Mouse (Mus musculus) urinary bladder, adult 18-20 months (tissue): ENCODE results near the gene Sp3.
"Not testable (repeated sequence)": the region's sequence is repeated elsewhere in the genome, so short reads cannot be mapped to it uniquely, and the experiment has no call there.

Experiments used
- DNase-seq, 2 experiments: peaks; one replicate each; pipeline ENCODE4 v3.0.0; 2022; ENCODE audit warnings: low spot score in 2 of 2, mixed read lengths in 2 of 2

The Sp3 gene

DNA sequence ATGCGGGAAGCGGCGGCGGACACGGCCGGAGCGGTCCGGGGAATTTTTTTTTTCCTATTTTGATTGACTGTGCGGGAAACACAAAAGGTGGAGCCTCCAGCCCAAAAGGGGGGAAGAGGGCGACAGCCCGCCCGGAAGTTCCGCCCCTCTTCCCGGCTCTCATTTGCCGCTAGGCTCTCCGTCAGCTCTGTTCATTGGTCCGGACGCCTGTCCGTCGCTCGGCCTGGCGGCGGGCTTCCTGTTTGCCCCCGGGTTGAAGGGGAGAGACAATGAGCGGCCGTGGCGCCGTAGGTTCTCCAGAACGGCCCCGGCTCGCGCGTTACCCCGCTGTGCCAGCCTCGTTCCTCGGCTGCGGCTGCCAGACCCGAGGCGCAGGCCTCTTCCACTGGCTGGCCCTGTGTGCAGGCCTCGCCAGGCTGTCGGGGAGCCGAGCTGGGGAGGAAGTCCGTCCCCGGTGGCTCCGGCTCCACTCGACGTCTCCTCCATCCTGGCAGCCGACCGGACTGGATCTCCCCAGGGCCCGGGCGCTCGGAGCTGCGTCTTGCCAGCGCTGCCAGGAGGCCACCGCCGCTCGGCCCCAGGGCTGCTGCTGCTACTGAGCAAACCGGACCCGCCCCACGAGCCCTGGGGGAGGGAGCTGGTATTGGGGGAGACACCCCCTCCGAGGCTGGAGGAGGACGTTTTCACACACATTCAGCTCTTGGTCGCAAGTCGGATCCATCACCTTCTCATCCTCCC, at the start of gene Sp3:
TSS of gene Sp3 (minus strand) at position 110 of the 738 bp plus-strand sequence.
- peak; percentile 97 for DNase-seq

DNA sequence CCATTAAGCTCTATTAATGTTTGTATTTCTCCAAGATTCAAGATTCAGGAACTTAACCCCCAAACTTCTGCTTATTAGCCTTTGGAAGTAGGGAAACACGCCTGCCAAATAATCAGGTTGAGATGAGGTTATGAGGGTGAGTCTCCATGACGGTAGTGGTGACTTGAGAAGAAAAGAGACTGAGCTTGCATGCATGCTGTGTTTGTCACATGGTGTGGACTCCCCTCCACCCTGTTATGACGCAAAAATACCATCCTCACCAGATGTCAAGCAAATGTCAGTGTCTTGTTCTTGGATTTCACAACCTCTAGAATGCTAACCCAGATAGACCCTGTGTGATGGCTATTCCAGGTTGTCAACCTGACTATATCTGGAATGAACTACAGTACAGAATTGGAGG, 49.6 kb upstream of the Sp3 start:
- no peak for DNase-seq

DNA sequence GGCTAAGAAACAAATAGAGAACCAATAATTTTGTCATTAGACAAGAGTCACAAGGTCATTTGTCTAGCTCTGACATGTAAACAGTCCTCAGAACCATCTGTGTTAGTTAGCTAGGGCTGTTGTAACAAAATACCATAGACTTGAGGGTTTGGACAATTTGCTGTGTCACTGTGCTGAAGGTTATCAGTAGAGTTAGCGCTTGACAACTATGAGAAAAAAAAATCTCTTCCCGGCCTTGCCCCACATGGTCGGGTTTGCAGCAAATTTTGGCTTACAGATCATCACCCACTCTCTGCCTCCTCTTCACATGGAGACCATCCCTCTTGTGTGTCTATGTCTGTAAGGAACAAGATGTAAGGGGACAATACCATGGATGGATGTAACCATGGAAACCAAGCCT, 47.8 kb upstream of the Sp3 start:
- DNase-seq, result no peak

DNA sequence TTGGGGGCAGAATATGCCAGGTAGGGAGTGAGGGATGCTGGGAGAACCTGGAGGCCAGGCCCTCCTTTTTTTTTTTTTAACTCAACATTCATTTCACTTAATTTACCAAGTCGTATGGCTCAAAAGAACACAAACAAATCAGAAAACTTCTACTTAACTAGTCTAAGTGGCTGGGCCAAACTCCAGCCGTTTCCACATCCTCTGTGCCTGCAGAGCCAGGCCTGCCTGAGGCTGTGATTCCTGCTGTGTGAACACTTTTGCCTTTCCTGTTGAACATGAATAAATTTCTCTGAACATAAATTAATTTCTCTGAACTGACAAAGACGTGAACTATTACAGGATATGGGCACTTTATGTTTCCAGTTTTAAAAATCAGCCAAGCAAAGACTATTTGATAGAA, 46.9 kb upstream of the Sp3 start:
- no peak for DNase-seq

DNA sequence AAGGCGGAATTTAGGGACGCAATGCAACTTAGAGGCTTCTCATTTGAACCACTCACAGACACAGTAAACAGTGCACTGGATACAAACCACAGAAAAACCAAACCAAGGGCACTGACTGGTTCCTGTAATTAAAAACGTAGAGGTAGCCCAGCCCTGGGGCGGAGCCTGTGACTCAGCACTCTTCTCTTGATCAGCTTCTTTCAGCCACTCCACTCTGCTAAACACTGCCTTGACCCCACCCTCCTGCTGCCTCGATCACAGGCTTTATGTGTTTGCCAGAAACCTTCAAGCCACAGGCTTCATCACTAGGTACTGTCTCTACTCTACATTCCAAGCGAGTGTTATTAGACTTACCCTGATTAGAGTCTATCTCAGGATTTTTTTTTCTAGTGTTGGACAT, 43.6 kb upstream of the Sp3 start:
- no peak for DNase-seq

DNA sequence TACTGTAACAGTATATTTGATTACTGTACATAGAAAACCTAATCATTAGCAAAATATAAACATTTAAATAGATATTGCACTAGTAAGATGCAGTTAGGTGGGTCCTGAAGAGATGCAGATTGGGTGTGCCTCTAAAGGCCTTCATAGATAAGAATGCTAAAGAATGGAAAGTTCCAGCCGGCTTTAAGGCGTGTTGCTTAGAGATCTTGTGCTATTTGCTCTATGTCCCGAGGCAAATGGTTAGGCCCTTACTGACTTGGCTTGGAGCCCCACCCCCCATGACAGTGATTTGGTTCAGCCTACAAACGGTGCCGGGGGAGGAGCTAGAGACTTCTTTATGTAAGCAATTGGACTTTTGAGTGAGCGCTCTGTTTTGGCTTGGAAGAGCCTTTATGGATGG, 40.8 kb upstream of the Sp3 start:
- DNase-seq, result no peak

DNA sequence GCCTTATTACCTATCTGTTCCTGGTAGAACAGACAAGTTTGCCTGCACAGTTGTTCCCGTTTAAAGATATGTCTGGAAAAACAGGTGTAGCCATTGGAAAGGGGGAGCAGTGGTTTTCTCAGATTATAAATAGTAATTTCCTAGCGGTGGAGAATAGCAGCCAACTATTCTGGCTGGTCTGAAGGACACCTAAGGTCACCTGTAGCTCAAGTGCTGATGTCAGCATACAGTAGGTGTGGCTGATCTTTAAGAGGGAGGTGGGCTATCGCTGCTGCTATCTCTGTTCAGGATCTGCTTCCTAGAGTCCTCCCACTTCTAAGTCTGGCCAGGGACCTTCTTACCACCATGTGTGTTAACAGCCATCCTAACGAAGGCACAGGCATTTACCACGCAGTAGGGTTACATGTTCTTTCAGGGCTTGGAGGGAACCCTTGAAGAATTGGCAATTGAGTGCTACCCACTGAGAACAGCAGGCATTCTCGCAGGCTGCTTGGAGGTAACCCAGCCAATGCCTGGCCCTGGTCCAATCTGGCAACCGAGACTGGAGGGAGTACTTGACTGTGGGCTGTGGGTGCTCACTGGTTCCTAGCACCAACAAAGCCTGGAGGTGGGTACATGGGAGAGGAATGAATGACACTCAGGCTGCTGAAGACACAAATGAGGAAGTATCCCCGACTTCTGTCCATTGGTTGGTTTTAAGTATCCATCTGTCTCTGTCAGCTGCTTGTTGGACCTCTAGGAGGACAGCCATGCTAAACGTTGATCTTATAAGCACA, 39.3 kb upstream of the Sp3 start:
- DNase-seq, result no peak

DNA sequence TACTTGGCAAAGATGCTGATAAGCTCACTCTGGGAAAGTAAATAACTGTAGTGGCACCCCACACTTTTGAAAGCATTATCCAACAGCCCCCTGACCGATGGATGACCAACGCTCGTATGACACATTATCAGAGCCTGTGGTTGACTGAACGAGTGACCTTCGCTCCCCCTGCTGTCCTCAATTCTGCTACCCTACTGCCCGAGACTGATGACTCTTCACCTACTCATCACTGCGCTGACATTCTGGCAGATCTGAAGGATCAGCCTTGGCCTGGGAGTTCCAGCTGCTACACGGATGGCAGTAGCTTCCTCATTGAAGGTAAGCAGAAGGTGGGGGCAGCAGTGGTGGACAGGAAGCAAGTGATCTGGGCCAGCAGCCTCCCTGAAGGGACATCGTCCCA, 33.8 kb upstream of the Sp3 start:
- DNase-seq, result not testable (repeated sequence)

DNA sequence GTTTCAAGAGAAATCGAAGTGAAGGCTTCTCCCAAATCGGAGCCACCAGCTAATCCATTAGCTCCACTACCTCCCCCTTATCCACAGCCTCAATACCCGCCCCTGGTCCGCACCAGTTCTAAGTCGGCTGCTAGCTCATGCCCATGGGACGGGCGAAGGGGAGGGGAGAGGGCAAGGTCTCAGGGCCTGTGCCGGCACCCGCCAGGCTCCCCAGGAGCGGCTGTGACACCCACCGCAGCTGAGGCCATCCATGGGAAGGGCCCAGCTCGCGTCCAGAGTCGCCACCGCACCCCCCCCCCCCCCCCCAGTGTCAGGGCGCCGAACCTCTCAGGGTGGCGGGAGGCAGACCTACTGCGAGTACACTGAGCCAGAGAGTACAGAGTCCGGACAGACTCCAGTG, 32.4 kb upstream of the Sp3 start:
- DNase-seq, result no peak

DNA sequence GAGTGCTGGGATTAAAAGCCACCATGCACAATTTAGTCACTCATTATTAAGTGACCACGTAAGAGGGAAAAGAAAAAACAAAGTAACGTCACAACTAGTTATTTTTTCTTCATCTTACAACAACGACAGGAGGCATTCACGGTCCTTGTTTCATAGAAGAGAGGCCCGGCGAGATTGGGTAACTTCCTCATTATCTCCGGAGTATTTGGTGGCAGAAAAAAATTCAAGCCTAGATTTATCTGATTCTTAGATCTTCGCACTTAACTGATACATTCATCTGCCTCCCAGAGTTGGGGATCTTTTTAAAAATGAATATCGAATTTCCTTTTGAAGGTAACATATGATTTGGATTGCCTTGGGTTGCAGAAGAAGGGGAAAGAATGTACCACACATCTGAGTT, 27.2 kb upstream of the Sp3 start:
- DNase-seq, result no peak

DNA sequence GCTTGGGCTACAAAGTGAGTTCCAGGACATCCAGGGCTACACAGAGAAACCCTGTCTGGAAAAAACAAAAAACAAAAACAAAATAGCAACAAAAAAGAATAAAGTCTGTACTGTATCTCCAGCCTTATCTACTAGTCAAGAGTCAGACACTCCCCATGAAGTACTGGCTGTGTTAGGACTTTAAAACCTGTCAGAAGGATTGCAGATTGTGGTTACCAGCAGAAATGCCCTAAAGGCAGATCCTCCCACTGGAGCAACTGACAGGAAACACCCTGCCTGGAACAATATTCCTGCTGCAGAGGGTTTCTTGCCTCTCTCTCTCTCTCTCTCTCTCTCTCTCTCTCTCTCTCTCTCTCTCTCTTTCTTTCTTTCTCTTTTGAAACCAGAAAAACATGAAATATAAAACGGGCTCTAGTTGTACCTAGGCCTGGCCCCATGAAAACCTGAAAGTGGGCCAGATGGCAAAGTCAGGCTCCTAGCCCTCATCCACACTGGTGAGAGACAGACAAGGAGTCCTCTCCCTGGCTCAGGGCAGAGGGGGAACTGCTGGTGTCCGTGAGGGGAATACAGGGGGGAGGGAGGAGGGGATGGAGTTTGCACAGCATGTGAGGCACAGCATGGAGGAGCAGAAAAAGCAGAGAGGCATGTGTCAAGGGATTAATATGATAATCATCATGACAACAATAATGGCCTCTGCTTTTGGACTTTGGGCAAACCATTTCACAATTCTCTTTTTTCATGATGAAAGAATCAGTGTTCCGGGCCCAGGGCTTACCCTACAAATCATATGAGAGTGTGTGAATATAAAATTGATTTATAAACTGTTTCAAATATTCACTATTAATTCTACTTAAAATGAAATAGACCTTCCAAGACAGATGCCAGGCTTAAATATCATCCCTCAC, 25.6 kb upstream of the Sp3 start:
- no peak for DNase-seq

DNA sequence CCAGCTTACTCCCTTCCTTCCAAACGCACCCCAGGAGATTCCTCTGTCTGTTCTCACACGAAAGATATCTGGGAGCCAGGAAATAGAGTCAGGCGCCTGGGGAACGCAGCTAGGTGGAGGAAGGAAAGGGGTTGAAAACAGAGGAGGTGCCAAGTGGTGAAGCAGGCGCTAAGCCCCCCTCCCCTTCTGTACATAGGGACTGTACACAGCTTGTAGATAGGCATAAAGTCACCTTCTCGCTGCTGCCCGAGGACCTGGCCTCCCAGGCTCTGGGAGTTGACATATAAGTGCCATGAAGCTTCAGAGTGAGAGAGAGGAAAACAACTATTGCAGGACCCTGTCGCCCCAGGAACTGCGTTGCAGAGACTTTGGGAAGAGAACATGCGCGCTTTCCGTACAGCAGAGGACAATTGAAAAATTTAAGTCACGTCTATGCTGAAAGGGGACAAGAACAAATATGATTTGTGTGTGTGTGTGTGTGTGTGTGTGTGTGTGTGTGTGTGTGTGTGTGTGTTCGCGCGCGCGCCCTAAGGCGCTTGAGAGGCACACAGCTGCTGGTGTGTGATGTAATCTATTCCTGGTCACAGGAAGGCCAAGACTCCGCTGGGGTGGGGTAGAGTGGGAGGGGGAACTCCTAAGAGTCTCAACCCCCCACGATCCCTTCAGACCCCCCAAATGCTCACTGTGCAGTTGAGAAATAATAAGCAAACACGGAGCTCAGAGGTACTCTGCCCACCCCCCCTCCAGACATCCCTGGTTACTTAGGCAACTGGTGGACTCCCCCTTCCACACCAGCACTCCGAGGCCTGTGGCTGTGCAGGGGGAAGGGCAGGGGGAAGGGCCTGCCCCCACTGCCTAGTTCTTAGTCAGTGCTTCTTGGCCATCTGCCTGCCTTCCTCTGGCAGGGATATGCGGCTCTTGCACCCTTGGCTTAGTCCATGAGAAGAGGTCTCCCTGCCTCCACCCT, 23.8 kb upstream of the Sp3 start:
- DNase-seq, result peak; percentile 37 to 85

DNA sequence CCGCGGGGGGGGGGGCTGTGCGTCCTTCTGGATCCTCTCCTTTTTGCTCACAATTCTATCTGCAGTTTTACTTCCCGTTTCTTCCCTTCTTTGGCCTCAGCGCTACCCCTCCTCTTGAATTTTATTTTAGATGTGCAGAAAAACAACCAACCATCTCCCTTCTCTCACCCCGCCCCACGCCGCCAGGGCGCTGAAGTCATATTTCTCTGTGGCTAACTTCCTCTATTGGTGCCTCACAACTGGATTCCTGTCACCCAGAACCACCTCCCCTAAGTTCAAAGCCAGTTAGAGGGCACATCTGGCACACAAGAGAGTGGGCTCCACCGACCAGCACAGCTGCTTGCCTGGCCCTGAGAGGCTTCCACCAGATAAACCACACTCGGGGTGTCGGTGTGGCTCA, 22.8 kb upstream of the Sp3 start:
- no peak for DNase-seq

DNA sequence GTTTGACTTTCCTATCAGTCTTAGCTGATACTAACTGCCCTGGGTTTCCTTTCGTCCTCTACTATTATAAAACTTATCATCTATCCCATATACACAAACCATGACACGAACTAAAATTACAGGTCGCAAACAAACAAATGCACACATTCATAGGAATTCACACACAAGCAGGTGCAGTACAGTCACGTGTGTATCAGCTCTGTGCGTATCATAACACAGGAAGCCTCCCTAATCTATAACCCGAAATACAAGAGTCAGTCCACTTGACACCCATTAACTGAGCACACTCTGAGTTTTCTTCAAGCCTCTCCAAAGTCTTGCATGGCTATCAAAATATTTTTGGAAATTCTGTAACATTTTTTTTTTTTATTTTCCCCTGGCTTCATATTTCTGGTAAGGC, 22.2 kb upstream of the Sp3 start:
- DNase-seq, result no peak

DNA sequence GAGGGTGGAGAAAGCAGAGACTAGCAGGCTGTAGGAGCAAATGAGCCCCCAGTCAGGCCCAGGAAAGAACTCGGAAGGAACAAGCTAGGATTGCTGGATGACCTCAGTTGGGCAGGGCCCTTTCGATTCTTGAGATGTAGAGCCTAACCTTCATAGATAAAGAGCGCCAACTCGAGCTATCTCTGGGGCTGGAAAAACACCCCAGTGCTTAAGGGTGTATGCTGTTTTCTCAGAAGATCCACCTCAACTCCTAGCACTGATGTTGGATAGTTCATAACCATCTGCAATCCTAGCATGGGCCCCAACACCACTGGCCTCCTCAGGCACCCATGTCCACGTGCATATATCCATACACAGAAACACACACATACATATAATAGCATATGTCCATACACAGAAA, 21.7 kb upstream of the Sp3 start:
- DNase-seq, result no peak

DNA sequence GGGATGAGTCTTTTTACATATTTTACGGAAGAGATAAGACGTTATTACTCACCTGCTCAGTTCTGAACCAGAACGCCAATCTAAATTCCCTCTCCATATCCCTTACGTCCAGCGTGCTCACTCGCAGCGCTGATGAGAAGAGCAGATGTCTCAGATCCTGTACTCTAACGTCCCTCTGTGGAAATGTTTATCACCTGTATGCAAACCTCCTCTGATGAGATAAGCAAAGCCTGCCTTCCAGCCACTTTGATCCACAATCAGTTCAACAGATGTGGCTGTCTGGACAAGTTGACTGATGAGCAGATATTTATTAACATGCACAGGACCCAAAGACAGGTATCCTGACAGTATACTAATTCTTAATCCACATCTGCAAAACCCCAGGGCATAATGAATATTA, 19.9 kb upstream of the Sp3 start:
- no peak for DNase-seq

DNA sequence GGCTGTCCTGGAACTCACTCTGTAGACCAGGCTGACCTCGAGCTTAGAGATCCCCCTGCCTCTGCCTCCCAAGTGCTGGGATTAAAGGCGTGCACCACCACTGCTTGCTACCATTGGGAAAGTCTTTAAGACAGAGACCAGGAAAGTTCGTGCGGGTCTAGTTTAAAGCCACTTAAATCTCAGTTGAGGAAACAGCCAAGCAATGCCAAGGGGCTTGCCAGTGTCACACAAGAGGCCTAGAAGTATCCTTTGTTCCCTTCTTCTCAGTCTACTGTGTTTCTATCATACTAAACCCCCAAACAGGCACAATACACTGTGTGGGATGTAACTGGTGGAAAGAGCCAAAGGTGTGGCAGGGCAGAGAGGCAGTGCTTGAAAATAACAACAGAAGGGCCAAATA, 17.3 kb upstream of the Sp3 start:
- DNase-seq, result no peak

DNA sequence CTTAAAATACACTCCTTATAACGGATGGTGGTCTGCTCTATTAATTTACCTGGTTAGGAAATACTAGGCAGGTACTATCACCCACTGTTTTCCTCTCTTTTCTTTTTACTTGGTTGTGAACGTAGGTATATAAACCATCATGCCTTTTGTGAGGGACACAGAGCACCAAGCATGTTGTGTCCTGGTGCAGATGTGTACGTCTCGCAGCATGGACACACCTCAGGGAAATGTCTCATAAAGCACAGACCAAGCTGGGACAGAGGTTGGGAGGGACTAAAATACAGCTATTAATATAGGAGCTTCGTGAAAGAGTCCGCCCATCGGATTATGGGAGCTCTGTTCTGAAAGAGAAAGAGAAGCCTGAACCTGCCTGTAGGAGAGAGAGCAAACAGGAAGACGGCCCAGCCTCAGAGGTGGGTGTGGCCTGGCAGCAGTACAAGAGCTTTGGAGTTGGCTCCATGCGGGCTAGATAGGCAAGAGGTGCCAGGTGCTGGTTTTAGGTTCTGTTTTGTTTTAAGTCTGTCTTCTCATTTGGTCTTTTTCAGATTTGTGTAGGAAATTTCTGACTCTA, 16.6 kb upstream of the Sp3 start:
- peak; percentile 63 to 74 for DNase-seq

DNA sequence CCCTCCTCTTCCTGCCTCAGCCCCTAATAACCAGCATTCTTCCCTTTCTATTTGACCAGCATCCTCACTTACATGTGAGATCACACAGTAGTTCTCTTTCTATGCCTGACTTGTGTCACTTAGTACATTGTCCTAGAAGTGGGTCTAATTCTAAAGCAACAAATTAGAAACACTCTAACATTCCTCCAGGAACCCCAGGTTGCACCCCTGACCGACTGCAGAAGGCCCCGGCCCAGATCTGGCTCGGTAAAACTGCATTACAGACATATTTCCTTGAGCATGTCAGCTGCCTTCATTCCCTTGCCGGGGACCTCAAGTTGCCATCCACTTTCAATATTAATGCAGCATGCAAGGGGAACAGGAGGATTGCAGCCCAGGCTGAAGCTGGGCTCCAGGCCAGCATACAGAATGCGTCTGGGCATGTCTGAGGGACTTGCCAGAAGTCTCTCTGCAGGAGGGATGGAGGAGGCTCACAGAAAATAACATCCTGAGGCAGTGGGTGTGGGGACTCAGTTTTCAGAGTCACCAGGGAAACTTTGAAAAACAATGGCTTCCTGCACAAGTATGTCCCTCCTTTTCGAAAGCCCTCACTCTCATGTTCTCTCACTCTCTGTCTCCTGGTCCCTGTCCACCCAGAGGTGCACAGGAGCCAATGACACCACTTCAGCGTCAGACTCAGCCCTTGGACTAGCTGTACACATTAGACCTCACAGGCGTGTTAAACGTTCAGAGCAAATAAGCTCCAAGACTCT, 15.3 kb upstream of the Sp3 start:
- DNase-seq, result peak; percentile 68 to 75

DNA sequence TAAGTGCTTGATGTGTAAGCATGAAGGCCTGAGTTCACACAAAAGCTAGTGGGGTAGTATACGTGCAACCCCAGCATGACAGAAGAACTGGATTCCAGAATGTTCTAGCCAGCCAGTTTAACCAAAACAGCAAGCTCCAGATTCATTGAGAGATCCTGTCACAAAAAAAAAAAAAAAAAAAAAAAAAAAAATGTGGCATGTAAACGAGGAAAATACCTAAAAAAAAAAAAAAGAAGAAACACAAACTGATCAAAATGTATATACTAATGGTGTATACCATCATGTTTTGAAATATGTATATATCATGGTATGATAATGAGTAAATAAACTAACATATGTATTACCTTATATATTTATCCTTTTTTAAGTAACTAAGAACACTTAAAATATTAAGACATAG, 13.9 kb upstream of the Sp3 start:
- DNase-seq, result no peak
